Mouse (Mus musculus): ENCODE data around the gene Arhgap31. TPM values are rescaled to one million over a fixed set of nuclear protein-coding genes. Genes with fewer than 3 reads are reported as not detected.

Arhgap31 gene
- polyA plus RNA-seq, 1 experiment, result not detected

DNA sequence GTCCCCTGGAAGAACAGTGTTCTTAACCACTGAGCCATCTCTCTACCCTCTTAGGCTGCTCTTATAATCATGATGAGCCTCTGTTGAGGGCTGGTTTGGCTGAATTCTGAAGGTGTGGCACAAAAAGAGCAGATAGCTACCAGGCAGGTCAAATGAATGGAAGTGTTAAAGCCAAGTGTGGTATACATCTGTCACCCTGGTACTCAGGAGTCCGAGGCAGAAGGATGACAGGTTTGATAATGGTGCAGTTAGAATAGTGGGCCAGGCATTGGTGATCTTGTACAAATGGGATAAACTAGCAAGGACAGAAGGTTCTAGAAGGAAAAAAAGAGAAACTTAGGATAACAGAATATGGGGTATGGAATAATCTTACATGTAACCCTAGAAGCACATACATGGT lies 118.6 kb downstream of the Arhgap31 start:
- 91% methylated on average over 1 of the region's 1 CpGs for WGBS
- peaks cover 10% of the 10 kb centered on the region for H3K4me1 ChIP-seq (ENCODE audit: control insufficient read depth, insufficient read depth, low read length)
- no peak overlapping the region for H3K27ac ChIP-seq (ENCODE audit: insufficient read depth, low read depth, low read length)
- no peak for TF ChIP-seq CTCF (IDR thresholded peaks at IDR 0.05; ENCODE audit: insufficient read depth, low read depth, low read length)
- TF ChIP-seq POLR2A (IDR thresholded peaks at IDR 0.05; ENCODE audit: insufficient read depth, low read depth, low read length), result no peak
- no peak overlapping the region for H3K4me3 ChIP-seq (ENCODE audit: insufficient read depth, low read depth, low read length)

GRCm38 (mm10) chr16:38592946-38593345 lies 120.1 kb downstream of the Arhgap31 start:
- Histone ChIP-seq H3K4me1 (ENCODE audit: control insufficient read depth, insufficient read depth, low read length) (peaks cover 10% of the 10 kb centered on the region), H3K4me3 (ENCODE audit: insufficient read depth, low read depth, low read length) (no peak overlapping the region), H3K27ac (ENCODE audit: insufficient read depth, low read depth, low read length) (no peak overlapping the region)
- no peak for TF ChIP-seq POLR2A (IDR thresholded peaks at IDR 0.05; ENCODE audit: insufficient read depth, low read depth, low read length)
- TF ChIP-seq CTCF (IDR thresholded peaks at IDR 0.05; ENCODE audit: insufficient read depth, low read depth, low read length), result no peak
- WGBS, result 92% methylated on average over 4 of the region's 4 CpGs

DNA sequence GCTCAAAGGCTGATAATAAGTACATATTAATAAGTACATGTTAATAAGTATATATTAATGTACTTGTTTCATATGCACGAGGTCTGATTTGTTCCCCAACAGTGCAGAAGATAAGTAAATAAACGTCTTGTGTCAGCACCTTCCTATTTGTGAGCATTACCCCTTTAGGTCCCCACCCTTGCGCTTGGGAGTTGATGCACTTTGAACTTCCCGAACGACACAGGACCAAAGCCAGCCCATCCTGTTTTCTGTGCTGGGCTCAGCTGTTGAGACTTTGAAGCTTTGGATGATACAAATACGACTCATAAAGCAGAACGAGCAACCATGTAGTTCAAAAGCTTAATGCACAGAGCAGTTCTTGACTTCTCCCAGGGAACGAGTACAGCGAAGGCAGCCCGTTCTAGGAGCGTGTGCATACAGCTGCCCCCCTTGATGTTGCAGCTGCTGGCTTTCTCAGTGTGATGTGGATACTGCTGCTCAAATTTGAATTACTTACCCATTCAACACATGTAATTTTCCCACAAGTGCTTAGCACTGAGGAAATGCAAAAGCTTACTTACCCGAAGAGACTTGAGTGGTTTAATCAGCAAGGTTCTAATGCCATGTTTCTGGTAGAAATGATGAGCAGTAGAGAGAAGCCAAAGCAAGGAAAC lies 120.9 kb downstream of the Arhgap31 start:
- no peak for TF ChIP-seq CTCF (IDR thresholded peaks at IDR 0.05; ENCODE audit: insufficient read depth, low read depth, low read length)
- TF ChIP-seq POLR2A (IDR thresholded peaks at IDR 0.05; ENCODE audit: insufficient read depth, low read depth, low read length), result no peak
- H3K27ac ChIP-seq (ENCODE audit: insufficient read depth, low read depth, low read length), result no peak overlapping the region
- WGBS, result 45% methylated on average over 12 of the region's 12 CpGs
- peaks cover 10% of the 10 kb centered on the region for H3K4me1 ChIP-seq (ENCODE audit: control insufficient read depth, insufficient read depth, low read length)
- no peak overlapping the region for H3K4me3 ChIP-seq (ENCODE audit: insufficient read depth, low read depth, low read length)

- TF ChIP-seq CTCF (IDR thresholded peaks at IDR 0.05; ENCODE audit: insufficient read depth, low read depth, low read length) (no peak), POLR2A (IDR thresholded peaks at IDR 0.05; ENCODE audit: insufficient read depth, low read depth, low read length) (no peak)
- H3K27ac ChIP-seq (ENCODE audit: insufficient read depth, low read depth, low read length), result no peak overlapping the region
- no peak overlapping the region for H3K4me3 ChIP-seq (ENCODE audit: insufficient read depth, low read depth, low read length)
- peaks cover 10% of the 10 kb centered on the region for H3K4me1 ChIP-seq (ENCODE audit: control insufficient read depth, insufficient read depth, low read length)
- 52% methylated on average over 3 of the region's 3 CpGs for WGBS
Measured at GRCm38 (mm10) chr16:38591506-38591905, 121.6 kb downstream of the Arhgap31 start.

DNA sequence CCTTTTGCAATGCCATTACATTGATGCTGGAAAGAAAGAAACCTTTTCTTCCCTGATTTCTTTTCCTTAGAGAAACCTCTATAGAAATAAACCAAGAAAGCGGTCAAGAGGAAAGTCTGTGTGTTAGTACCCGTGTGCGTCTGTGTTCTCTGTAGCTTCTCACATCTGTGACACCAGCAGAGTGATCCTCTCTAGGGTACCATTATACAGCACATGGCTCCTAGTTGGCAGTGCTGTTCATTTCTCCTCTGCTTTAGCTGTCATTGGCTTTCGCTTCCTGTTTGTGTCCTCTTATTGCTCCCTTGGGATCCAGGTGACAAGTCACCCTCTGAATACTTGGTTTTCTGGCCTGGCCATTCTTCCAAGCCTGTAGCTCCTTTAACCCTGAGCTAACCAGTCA lies 125.5 kb downstream of the Arhgap31 start:
- no peak overlapping the region for H3K4me3 ChIP-seq (ENCODE audit: insufficient read depth, low read depth, low read length)
- TF ChIP-seq POLR2A (IDR thresholded peaks at IDR 0.05; ENCODE audit: insufficient read depth, low read depth, low read length) (no peak), CTCF (IDR thresholded peaks at IDR 0.05; ENCODE audit: insufficient read depth, low read depth, low read length) (no peak)
- 87% methylated on average over 4 of the region's 4 CpGs for WGBS
- no peak overlapping the region for H3K27ac ChIP-seq (ENCODE audit: insufficient read depth, low read depth, low read length)
- H3K4me1 ChIP-seq (ENCODE audit: control insufficient read depth, insufficient read depth, low read length), result peaks cover 6% of the 10 kb centered on the region

DNA sequence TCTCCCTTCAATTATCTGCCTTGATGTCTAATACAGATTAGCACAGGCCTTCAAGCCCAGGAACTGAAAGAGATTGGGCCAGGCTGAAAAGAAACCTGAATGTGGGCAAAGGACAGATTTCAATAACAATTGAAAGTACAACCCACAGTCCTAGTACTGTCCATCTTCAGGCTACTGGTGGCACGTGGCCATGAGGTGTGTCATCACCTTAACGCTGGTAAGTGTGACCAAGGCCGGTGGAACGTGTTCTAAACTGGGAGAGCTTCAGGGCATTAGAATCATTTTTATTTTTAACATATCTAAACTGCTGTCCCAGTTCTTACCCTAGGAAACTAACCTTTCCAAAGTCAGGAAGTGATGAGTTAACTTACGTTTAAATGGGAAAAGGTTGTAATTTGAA lies 125.9 kb downstream of the Arhgap31 start:
- Histone ChIP-seq H3K4me3 (ENCODE audit: insufficient read depth, low read depth, low read length) (no peak overlapping the region), H3K4me1 (ENCODE audit: control insufficient read depth, insufficient read depth, low read length) (peaks cover 5% of the 10 kb centered on the region), H3K27ac (ENCODE audit: insufficient read depth, low read depth, low read length) (no peak overlapping the region)
- 80% methylated on average over 5 of the region's 5 CpGs for WGBS
- TF ChIP-seq POLR2A (IDR thresholded peaks at IDR 0.05; ENCODE audit: insufficient read depth, low read depth, low read length) (no peak), CTCF (IDR thresholded peaks at IDR 0.05; ENCODE audit: insufficient read depth, low read depth, low read length) (no peak)

DNA sequence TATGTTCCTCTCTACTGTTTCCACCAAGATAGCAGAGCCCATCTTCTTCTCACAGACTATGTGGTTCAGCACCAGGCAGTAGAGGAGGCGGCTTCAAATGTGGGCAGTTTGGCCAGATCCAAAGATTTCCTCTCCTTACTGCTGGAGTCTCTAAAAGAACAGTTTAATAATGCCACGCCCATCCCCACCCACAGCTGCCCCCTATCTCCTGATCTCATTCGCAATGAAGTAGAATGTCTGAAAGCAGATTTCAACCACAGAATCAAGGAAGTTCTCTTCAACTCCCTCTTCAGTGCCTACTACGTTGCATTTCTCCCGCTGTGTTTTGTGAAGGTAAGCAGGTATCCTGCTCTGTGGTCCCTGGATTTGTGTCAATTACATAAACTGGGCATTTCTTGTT lies 127.9 kb downstream of the Arhgap31 start:
- no peak for TF ChIP-seq CTCF (IDR thresholded peaks at IDR 0.05; ENCODE audit: insufficient read depth, low read depth, low read length)
- TF ChIP-seq POLR2A (IDR thresholded peaks at IDR 0.05; ENCODE audit: insufficient read depth, low read depth, low read length), result no peak
- H3K4me3 ChIP-seq (ENCODE audit: insufficient read depth, low read depth, low read length), result no peak overlapping the region
- H3K4me1 ChIP-seq (ENCODE audit: control insufficient read depth, insufficient read depth, low read length), result no peaks in the 10 kb centered on the region
- no peak overlapping the region for H3K27ac ChIP-seq (ENCODE audit: insufficient read depth, low read depth, low read length)
- WGBS, result 86% methylated on average over 5 of the region's 5 CpGs

DNA sequence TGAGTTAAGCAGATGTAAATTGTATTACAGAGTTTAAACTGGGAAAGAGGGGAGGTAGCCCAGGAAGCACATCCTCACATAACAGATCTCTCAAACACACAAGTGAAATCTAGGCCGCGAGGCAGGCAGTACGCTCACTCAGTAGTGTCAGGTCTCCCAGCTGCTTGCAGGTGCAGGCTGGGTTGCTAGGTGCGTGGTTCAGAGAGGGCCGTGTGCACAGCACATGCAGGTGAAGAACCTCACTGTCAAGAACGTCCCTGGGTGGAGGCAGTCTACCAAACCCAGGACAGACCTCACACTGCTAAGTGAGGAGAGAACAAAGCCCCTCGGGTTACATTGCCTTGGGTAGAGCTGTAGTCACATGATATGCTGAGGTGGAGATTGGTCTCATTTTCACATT lies 128.3 kb downstream of the Arhgap31 start:
- H3K4me3 ChIP-seq (ENCODE audit: insufficient read depth, low read depth, low read length), result no peak overlapping the region
- WGBS, result 87% methylated on average over 7 of the region's 7 CpGs
- no peak overlapping the region for H3K27ac ChIP-seq (ENCODE audit: insufficient read depth, low read depth, low read length)
- no peaks in the 10 kb centered on the region for H3K4me1 ChIP-seq (ENCODE audit: control insufficient read depth, insufficient read depth, low read length)
- TF ChIP-seq CTCF (IDR thresholded peaks at IDR 0.05; ENCODE audit: insufficient read depth, low read depth, low read length) (no peak), POLR2A (IDR thresholded peaks at IDR 0.05; ENCODE audit: insufficient read depth, low read depth, low read length) (no peak)

DNA sequence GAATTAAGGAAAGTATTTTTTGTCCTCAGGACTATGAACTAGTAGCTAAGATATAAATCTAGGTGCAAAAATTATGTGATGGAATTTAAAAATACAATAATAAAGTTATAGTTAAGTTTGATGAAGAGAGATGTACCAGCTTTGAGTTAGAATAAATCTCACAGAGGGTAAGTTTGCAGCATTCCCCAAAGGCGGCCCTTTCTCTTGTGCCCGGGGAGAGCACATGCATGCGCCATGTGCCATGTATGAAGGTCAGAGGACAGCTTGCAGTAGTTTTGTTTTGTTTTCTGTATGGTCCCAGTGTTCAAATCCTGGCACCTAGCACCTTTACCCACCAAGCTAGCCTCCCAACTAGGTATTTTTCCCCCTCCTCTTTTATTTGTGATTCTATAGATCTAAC lies 141.6 kb downstream of the Arhgap31 start:
- Histone ChIP-seq H3K4me1 (ENCODE audit: control insufficient read depth, insufficient read depth, low read length) (peaks cover 2% of the 10 kb centered on the region), H3K4me3 (ENCODE audit: insufficient read depth, low read depth, low read length) (no peak overlapping the region), H3K27ac (ENCODE audit: insufficient read depth, low read depth, low read length) (no peak overlapping the region)
- TF ChIP-seq CTCF (IDR thresholded peaks at IDR 0.05; ENCODE audit: insufficient read depth, low read depth, low read length), result no peak
- no peak for TF ChIP-seq POLR2A (IDR thresholded peaks at IDR 0.05; ENCODE audit: insufficient read depth, low read depth, low read length)
- WGBS, result 94% methylated on average over 3 of the region's 3 CpGs

Data from olfactory bulb, adult 2 months (tissue).